Mouse (Mus musculus) kidney, postnatal 0 days (tissue): ENCODE measurements at regions not wholly inside any gene's neighbourhood (a gene's known extent, or its start where the extent isn't known, plus 50 kb on each side); places are given as distances from the start of the nearest gene placed in this dataset.
A peak's percentile ranks its signal among the peaks of the same experiment; 100 is the strongest.

ENCODE experiments used
- ATAC-seq: fragments of 200-750 bp; cut with Nextera tagmentation; replicated peaks from 2 replicates; pipeline ENCODE4 v1.8.0; 2017; ENCODE audit warnings: low read depth, moderate number of reproducible peaks, moderate TSS enrichment, moderate library complexity; ENCODE audit not compliant: low FRiP score
- DNase-seq: peaks from one replicate; pipeline ENCODE4 v3.0.0-alpha.2; 2016; ENCODE audit warnings: low spot score
- H3K27ac ChIP-seq: fragments of 300-500 bp; sonication (generic); 2 replicates; pipeline ENCODE4 v1.5.1; 2014; ENCODE audit warnings: mild to moderate bottlenecking
- H3K27me3 ChIP-seq: fragments of 300-500 bp; sonication (generic); 2 replicates; pipeline ENCODE4 v1.6.1; 2014; ENCODE audit warnings: low read length, mixed read lengths; ENCODE audit not compliant: insufficient read depth
- H3K36me3 ChIP-seq: fragments of 300-500 bp; sonication (generic); 2 replicates; pipeline ENCODE4 v1.6.1; 2014; ENCODE audit warnings: low read length, mixed read lengths; ENCODE audit not compliant: insufficient read depth
- H3K4me1 ChIP-seq: fragments of 300-500 bp; sonication (generic); replicated peaks from 2 replicates; pipeline ENCODE4 v1.6.1; 2014; ENCODE audit warnings: antibody characterized with exemption, low read length, mixed read lengths; ENCODE audit not compliant: insufficient read depth
- H3K4me2 ChIP-seq: fragments of 300-500 bp; sonication (generic); 2 replicates; pipeline ENCODE4 v1.6.1; 2014; ENCODE audit warnings: mild to moderate bottlenecking, low read length, moderate library complexity, mixed read lengths
- H3K4me3 ChIP-seq: fragments of 300-500 bp; sonication (generic); replicated peaks from 2 replicates; pipeline ENCODE4 v1.5.1; 2014; ENCODE audit warnings: low read depth, low read length
- H3K9ac ChIP-seq: fragments of 300-500 bp; sonication (generic); 2 replicates; pipeline ENCODE4 v1.6.1; 2014; ENCODE audit warnings: low read depth, low read length
- H3K9me3 ChIP-seq: fragments of 300-500 bp; sonication (generic); replicated peaks from 2 replicates; pipeline ENCODE4 v1.6.1; 2016; ENCODE audit warnings: low read length, inconsistent platforms, mixed read lengths
- CTCF ChIP-seq: IDR thresholded peaks from 2 replicates; pipeline ENCODE4 v1.5.1; 2016; ENCODE audit warnings: antibody characterized with exemption, low read depth, mild to moderate bottlenecking, moderate library complexity
- WGBS: fragments of 180-500 bp; shearing (Covaris S2); extraction: QIAGEN DNeasy Blood & Tissue Kit; methylation state at CpG from one replicate; pipeline ENCODE4 v1.1.7; 2014; 5-methylcytosine and 5-hydroxymethylcytosine counted together

- ATAC-seq (no peak), DNase-seq (peak; percentile 15)
- H3K9ac ChIP-seq, result no peak overlapping the region
- H3K9me3 ChIP-seq, result no peaks in the 10 kb centered on the region
- H3K36me3 ChIP-seq, result no peaks in the 10 kb centered on the region
- WGBS, result 42% methylated on average over 9 of the region's 9 CpGs
- H3K4me2 ChIP-seq, result no peak overlapping the region
- no peak overlapping the region for H3K4me3 ChIP-seq
- TF ChIP-seq CTCF, result no peak
- no peaks in the 10 kb centered on the region; the same call in 1 of the 2 replicates for H3K4me1 ChIP-seq
- no peak overlapping the region for H3K27ac ChIP-seq
- no peaks in the 10 kb centered on the region for H3K27me3 ChIP-seq
Measured at GRCm38 (mm10) chr17:4186802-4187201, 490.7 kb upstream of the Nox3 start.

- Histone ChIP-seq H3K9me3 (no peaks in the 10 kb centered on the region), H3K4me2 (no peak overlapping the region), H3K4me1 (no peaks in the 10 kb centered on the region; the same call in 1 of the 2 replicates), H3K36me3 (no peaks in the 10 kb centered on the region), H3K27ac (no peak overlapping the region), H3K4me3 (no peak overlapping the region), H3K27me3 (no peaks in the 10 kb centered on the region), H3K9ac (no peak overlapping the region)
- DNase-seq (no peak), ATAC-seq (no peak)
- 93% methylated on average over 4 of the region's 4 CpGs for WGBS
- no peak for TF ChIP-seq CTCF
Measured at GRCm38 (mm10) chr17:4187606-4188005, 491.5 kb upstream of the Nox3 start.

GRCm38 (mm10) chr17:4196793-4197448 lies 500.9 kb upstream of the Nox3 start:
- ATAC-seq (peak; percentile 73), DNase-seq (peak; percentile 56)
- Histone ChIP-seq H3K9me3 (no peaks in the 10 kb centered on the region), H3K27ac (no peak overlapping the region), H3K9ac (no peak overlapping the region), H3K27me3 (no peaks in the 10 kb centered on the region), H3K4me2 (no peak overlapping the region), H3K36me3 (no peaks in the 10 kb centered on the region), H3K4me3 (no peak overlapping the region), H3K4me1 (0 out of 2 replicates have a peak, but pooled peaks cover 6% of the 10 kb centered on the region)
- no peak for TF ChIP-seq CTCF
- WGBS, result 55% methylated on average over 8 of the region's 8 CpGs

- Histone ChIP-seq H3K27me3 (no peaks in the 10 kb centered on the region), H3K4me1 (0 out of 2 replicates have a peak, but pooled peaks cover 6% of the 10 kb centered on the region), H3K4me3 (no peak overlapping the region), H3K27ac (no peak overlapping the region; the same call in 1 of the 2 replicates), H3K9ac (no peak overlapping the region), H3K36me3 (no peaks in the 10 kb centered on the region), H3K9me3 (no peaks in the 10 kb centered on the region), H3K4me2 (no peak overlapping the region)
- no peak for ATAC-seq
- no peak for DNase-seq
- 63% methylated on average over 3 of the region's 3 CpGs for WGBS
- TF ChIP-seq CTCF, result no peak
Measured at GRCm38 (mm10) chr17:4198001-4198400, 501.9 kb upstream of the Nox3 start.

- no peak; the same call in 1 of the 2 replicates for TF ChIP-seq CTCF
- 48% methylated on average over 2 of the region's 2 CpGs for WGBS
- DNase-seq (peak; percentile 86), ATAC-seq (peak; percentile 77; the same call in 1 of the 2 replicates)
- no peak overlapping the region for H3K4me2 ChIP-seq
- no peak overlapping the region for H3K4me3 ChIP-seq
- no peaks in the 10 kb centered on the region for H3K36me3 ChIP-seq
- H3K4me1 ChIP-seq, result 0 out of 2 replicates have a peak, but pooled peaks cover 6% of the 10 kb centered on the region
- H3K27ac ChIP-seq, result 0 out of 2 replicates have a peak overlapping the region, but pooled peaks have one; percentile 40
- H3K9me3 ChIP-seq, result no peaks in the 10 kb centered on the region
- H3K9ac ChIP-seq, result no peak overlapping the region
- H3K27me3 ChIP-seq, result no peaks in the 10 kb centered on the region
Measured at GRCm38 (mm10) chr17:4199698-4200153, 503.7 kb upstream of the Nox3 start.

- H3K4me2 ChIP-seq, result no peak overlapping the region
- H3K4me3 ChIP-seq, result no peak overlapping the region
- TF ChIP-seq CTCF, result no peak
- H3K27ac ChIP-seq, result no peak overlapping the region
- no peaks in the 10 kb centered on the region for H3K27me3 ChIP-seq
- H3K36me3 ChIP-seq, result no peaks in the 10 kb centered on the region
- no peak for ATAC-seq
- H3K9me3 ChIP-seq, result no peaks in the 10 kb centered on the region
- no peak for DNase-seq
- H3K9ac ChIP-seq, result no peak overlapping the region
- 0 out of 2 replicates have a peak, but pooled peaks cover 6% of the 10 kb centered on the region for H3K4me1 ChIP-seq
- WGBS, result 86% methylated on average over 4 of the region's 4 CpGs
Measured at GRCm38 (mm10) chr17:4201300-4201699, 505.2 kb upstream of the Nox3 start.
